In genomic region chr1:55171361-55172325, GRCm38 (mm10) we compare ENCODE assay signal across 9 mouse cellular contexts. TPM values are rescaled to one million over a fixed set of nuclear protein-coding genes. Genes with fewer than 3 reads are reported as not detected.
DNase-seq lines count a peak whose midpoint lies in the region; ATAC-seq lines count a peak whose summit lies in the region.
"Had no signal": no experiment of that assay in that cellular context is flagged by ENCODE, and none has a peak within 500 bp of the region (broad histone marks: within the 10 kb centered on the region; RNA-seq: fewer than 3 reads in every experiment).

No protein-coding gene starts in this region.

- ATAC-seq in frontal cortex, adult (ENCODE audit: low TSS enrichment), result peak; percentile 80
- ATAC-seq in forebrain, embryonic 15.5 days (replicated peaks), result no peak

- WGBS in forebrain, embryonic 15.5 days, result 72% methylated on average over 22 of the region's 22 CpGs
- 69% methylated on average over 22 of the region's 22 CpGs for WGBS in midbrain, embryonic 10.5 days

- peak overlapping the region; percentile 22 for H3K4me2 ChIP-seq in forebrain, embryonic 15.5 days (replicated peaks)
- H3K4me2 ChIP-seq: lung, embryonic 14.5 days had no signal

- no peak for DNase-seq in frontal cortex, postnatal 25 days (ENCODE audit: low spot score in 2 of 2)
- DNase-seq in MN1 (ENCODE audit: low spot score), result peak; percentile 20
- DNase-seq in midbrain, embryonic 10.5 days (ENCODE audit: low spot score), result no peak
- DNase-seq in thymus, postnatal 10 days (ENCODE audit: low spot score in 2 of 2), result no peak
- DNase-seq in left cerebral cortex, adult 11 months (ENCODE audit: low spot score), result no peak
- no peak for DNase-seq in left cerebral cortex, postnatal 14 days (ENCODE audit: low spot score in 2 of 2)
- DNase-seq: lung, embryonic 14.5 days had no signal

- H3K4me3 ChIP-seq in forebrain, embryonic 15.5 days, result peak overlapping the region; percentile 9; the same call in 1 of the 2 replicates
- peak overlapping the region; percentile 37 for H3K4me3 ChIP-seq in midbrain, embryonic 10.5 days

- H3K9ac ChIP-seq in forebrain, embryonic 15.5 days (replicated peaks), result no peak overlapping the region
- H3K9ac ChIP-seq: lung, embryonic 14.5 days had no signal

- no peaks in the 10 kb centered on the region for H3K4me1 ChIP-seq in forebrain, embryonic 15.5 days
- peaks cover 6% of the 10 kb centered on the region; the same call in 1 of the 2 replicates for H3K4me1 ChIP-seq in midbrain, embryonic 10.5 days

- no peak overlapping the region for H3K27ac ChIP-seq in forebrain, embryonic 15.5 days (replicated peaks)
- H3K27ac ChIP-seq in midbrain, embryonic 10.5 days (replicated peaks), result peak overlapping the region; percentile 69

- intact Hi-C loops in left cerebral cortex, postnatal 14 days (cut with DNase I), result no loop called here

- peaks cover 4% of the 10 kb centered on the region; the same call in 1 of the 2 replicates for H3K36me3 ChIP-seq in forebrain, embryonic 15.5 days
- 0 out of 2 replicates have a peak, but pooled peaks cover 2% of the 10 kb centered on the region for H3K36me3 ChIP-seq in midbrain, embryonic 10.5 days

- no peaks in the 10 kb centered on the region for H3K9me3 ChIP-seq in forebrain, embryonic 15.5 days
- peaks cover 9% of the 10 kb centered on the region for H3K9me3 ChIP-seq in midbrain, embryonic 10.5 days (replicated peaks)

- no peaks in the 10 kb centered on the region for H3K27me3 ChIP-seq in forebrain, embryonic 15.5 days
- no peaks in the 10 kb centered on the region for H3K27me3 ChIP-seq in midbrain, embryonic 10.5 days (ENCODE audit: low read depth, poor library complexity, severe bottlenecking)

RNA-seq across cellular contexts. Expression of gene Mob4, which starts 40.6 kb away (rescaled TPM):
- polyA plus RNA-seq in forebrain, embryonic 15.5 days (2015; fragmentation: Nextera tagmentation; extraction: Ambion mirVana), result 175 and 182 TPM in 2 replicates
- 129 and 135 TPM in 2 replicates for polyA plus RNA-seq in midbrain, embryonic 10.5 days (2016; fragmentation: Nextera tagmentation; extraction: Ambion mirVana)
- 10 to 100 TPM; 62.8 to 67.1 TPM for total RNA-seq in left cerebral cortex, postnatal 14 days (2021)

RNA-seq across cellular contexts. Expression of gene Rftn2, which starts 54.9 kb away (rescaled TPM):
- polyA plus RNA-seq in forebrain, embryonic 15.5 days (2015; fragmentation: Nextera tagmentation; extraction: Ambion mirVana), result 12.7 and 13.4 TPM in 2 replicates
- polyA plus RNA-seq in midbrain, embryonic 10.5 days (2016; fragmentation: Nextera tagmentation; extraction: Ambion mirVana), result 5.8 TPM in 2 replicates
- 10 to 100 TPM; 18.5 to 19.5 TPM for total RNA-seq in left cerebral cortex, postnatal 14 days (2021)
